Mouse (Mus musculus): ENCODE results near the gene Zfp791.

DNA sequence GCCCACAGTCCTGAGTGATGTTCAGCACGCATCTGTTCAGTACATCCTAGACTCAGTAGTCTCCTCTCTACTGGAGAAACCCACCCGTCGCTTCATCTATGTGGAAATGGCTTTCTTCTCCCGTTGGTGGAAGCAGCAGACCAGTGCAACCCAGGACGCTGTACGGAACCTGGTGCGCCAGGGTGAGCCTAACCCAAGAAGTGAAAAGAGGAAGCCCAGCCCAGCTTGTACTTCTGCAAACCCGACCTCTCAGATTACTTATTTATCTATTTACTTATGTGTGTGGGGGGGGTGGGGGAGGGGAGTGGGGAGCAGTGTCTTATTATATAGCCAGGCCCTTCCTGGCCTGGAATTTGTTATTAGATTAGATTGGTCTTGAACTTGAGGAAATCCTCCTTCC lies 38.3 kb downstream of the Zfp791 start:
- TF ChIP-seq POLR2A (IDR thresholded peaks at IDR 0.05; ENCODE audit: insufficient read depth, low read depth, low read length) (no peak), CTCF (IDR thresholded peaks at IDR 0.05; ENCODE audit: insufficient read depth, low read depth, low read length) (no peak)
